Comparison of ENCODE assay signal across 8 mouse cellular contexts in genomic region chr5:45856303-45856821, GRCm38 (mm10). TPM values are rescaled to one million over a fixed set of nuclear protein-coding genes. Genes with fewer than 3 reads are reported as not detected.
DNase-seq lines count a peak whose midpoint lies in the region; ATAC-seq and TF ChIP-seq lines count a peak whose summit lies in the region.

No protein-coding gene starts in this region.

- 1% methylated on average over 36 of the region's 37 CpGs for WGBS in bone marrow, adult 2 months
- WGBS in embryonic facial prominence, embryonic 14.5 days, result 1% methylated on average over 22 of the region's 37 CpGs
- under 1% methylated on average over 36 of the region's 37 CpGs for WGBS in liver, adult 2 months

- peak overlapping the region; percentile 32 for H3K27ac ChIP-seq in bone marrow, adult 2 months (ENCODE audit: control insufficient read depth, insufficient read depth, low read depth, low read length, poor library complexity)
- peak overlapping the region; percentile 99 for H3K27ac ChIP-seq in embryonic facial prominence, embryonic 14.5 days (replicated peaks; ENCODE audit: low read depth, low read length)
- no peak overlapping the region; the same call in 1 of the 2 replicates for H3K27ac ChIP-seq in liver, adult 2 months (replicated peaks; ENCODE audit: insufficient read depth, low read depth, low read length)

- peaks cover 17% of the 10 kb centered on the region for H3K79me3 ChIP-seq in C2C12 (ENCODE audit: low read depth)

- no peak for TF ChIP-seq CTCF in C2C12 (IDR thresholded peaks at IDR 0.05; ENCODE audit: control insufficient read depth, insufficient read depth, insufficient read length)
- no peak for TF ChIP-seq CTCF in bone marrow, adult 2 months (IDR thresholded peaks at IDR 0.05; ENCODE audit: control insufficient read depth, insufficient read depth, low read length)
- TF ChIP-seq CTCF in liver, adult 2 months (IDR thresholded peaks at IDR 0.05; ENCODE audit: low read depth, low read length), result no peak

- no peaks in the 10 kb centered on the region for H3K36me3 ChIP-seq in C2C12 (ENCODE audit: control insufficient read depth, insufficient read depth)
- H3K36me3 ChIP-seq in embryonic facial prominence, embryonic 14.5 days (ENCODE audit: control insufficient read depth, insufficient read depth, low read length), result no peaks in the 10 kb centered on the region
- no peaks in the 10 kb centered on the region for H3K36me3 ChIP-seq in liver, adult 2 months (ENCODE audit: control insufficient read depth, insufficient read depth, low read length)

- DNase-seq in embryonic facial prominence, embryonic 14.5 days (ENCODE audit: low spot score), result peak; percentile 94
- DNase-seq in heart, adult 9 months (ENCODE audit: low spot score in 2 of 2), result peak; percentile 32 to 57
- DNase-seq in kidney, adult 9 months, result peak; percentile 49
- peak; percentile 45 for DNase-seq in liver, adult 2 months (ENCODE audit: extremely low read depth, low read depth, low spot score)
- peak; percentile 37 for DNase-seq in spleen, postnatal 36 days (ENCODE audit: low spot score in 2 of 2)

- peak overlapping the region; percentile 53 for H3K4me3 ChIP-seq in C2C12 (ENCODE audit: insufficient read depth, poor library complexity, severe bottlenecking)
- H3K4me3 ChIP-seq in bone marrow, adult 2 months (replicated peaks; ENCODE audit: control insufficient read depth, low read depth, low read length), result peak overlapping the region; percentile 79
- peak overlapping the region; percentile 94 for H3K4me3 ChIP-seq in embryonic facial prominence, embryonic 14.5 days (ENCODE audit: low read depth, low read length)
- H3K4me3 ChIP-seq in liver, adult 2 months (ENCODE audit: insufficient read depth, low read depth, low read length), result peak overlapping the region; percentile 87

- no peaks in the 10 kb centered on the region for H3K9me3 ChIP-seq in embryonic facial prominence, embryonic 14.5 days (ENCODE audit: control insufficient read depth, low read length)

- TF ChIP-seq POLR2A in bone marrow, adult 2 months (IDR thresholded peaks at IDR 0.05; ENCODE audit: borderline replicate concordance, control insufficient read depth, low read depth, low read length), result no peak
- no peak for TF ChIP-seq POLR2A in liver, adult 2 months (IDR thresholded peaks at IDR 0.05; ENCODE audit: extremely low read depth, insufficient read depth, low read length)

- ATAC-seq in embryonic facial prominence, embryonic 14.5 days (ENCODE audit: low read depth), result peak; percentile 51
- peak; percentile 13 for ATAC-seq in monocyte, adult 5-6 weeks (replicated peaks; ENCODE audit: insufficient number of reproducible peaks, low FRiP score, low TSS enrichment, poor library complexity, severe bottlenecking)

- H3ac ChIP-seq in C2C12 (ENCODE audit: control insufficient read depth, insufficient read length, low read depth), result peak overlapping the region; percentile 85

- peaks cover 22% of the 10 kb centered on the region for H3K79me2 ChIP-seq in C2C12 (ENCODE audit: control insufficient read depth, insufficient read depth)
- no peaks in the 10 kb centered on the region; the same call in 1 of the 2 replicates for H3K79me2 ChIP-seq in liver, adult 2 months (ENCODE audit: control insufficient read depth, insufficient read depth, low read length)

- no peaks in the 10 kb centered on the region; the same call in 1 of the 2 replicates for H3K4me1 ChIP-seq in bone marrow, adult 2 months (ENCODE audit: control insufficient read depth, insufficient read depth, low read length)
- H3K4me1 ChIP-seq in embryonic facial prominence, embryonic 14.5 days (ENCODE audit: control insufficient read depth, insufficient read depth, low read length), result no peaks in the 10 kb centered on the region
- H3K4me1 ChIP-seq in liver, adult 2 months (ENCODE audit: control insufficient read depth, insufficient read depth, low read length), result peaks cover 2% of the 10 kb centered on the region; the same call in 1 of the 2 replicates

- H3K4me2 ChIP-seq in embryonic facial prominence, embryonic 14.5 days (ENCODE audit: low read depth, low read length), result peak overlapping the region; percentile 64

- H3K9ac ChIP-seq in embryonic facial prominence, embryonic 14.5 days (ENCODE audit: low read depth, low read length), result peak overlapping the region; percentile 94
- peak overlapping the region; percentile 54 for H3K9ac ChIP-seq in liver, adult 2 months (ENCODE audit: low read depth, low read length)

- no peaks in the 10 kb centered on the region for H3K27me3 ChIP-seq in C2C12 (ENCODE audit: control insufficient read depth, insufficient read depth, insufficient read length)
- no peaks in the 10 kb centered on the region for H3K27me3 ChIP-seq in embryonic facial prominence, embryonic 14.5 days (replicated peaks; ENCODE audit: control insufficient read depth, insufficient read depth, low read length)
- H3K27me3 ChIP-seq in liver, adult 2 months (ENCODE audit: control insufficient read depth, insufficient read depth, low read length), result no peaks in the 10 kb centered on the region

TF ChIP-seq in C2C12, 6 proteins besides CTCF, POLR2A, EP300 and RAD21:
- no peak for TF ChIP-seq MYOD1 (IDR thresholded peaks at IDR 0.05; ENCODE audit: control insufficient read depth, insufficient read length, low read depth)
- peak; percentile 59 for TF ChIP-seq USF1 (IDR thresholded peaks at IDR 0.05; ENCODE audit: low read depth)

RNA-seq across cellular contexts. Expression of gene Lcorl, which starts 1.1 kb away (rescaled TPM):
- polyA plus RNA-seq in C2C12 (2012; fragmentation: generic; extraction: Trizol), result 1.2 TPM
- polyA plus RNA-seq in bone marrow, adult 2 months (2011; ENCODE audit: insufficient read depth, insufficient read length, low replicate concordance, missing spikeins), result 1.6 and 3.7 TPM in 2 replicates
- 22.0 and 26.1 TPM in 2 replicates for polyA plus RNA-seq in embryonic facial prominence, embryonic 14.5 days (2014; fragmentation: Nextera tagmentation; extraction: Ambion mirVana)
- total RNA-seq in liver, adult 2 months (2014; rRNA removed), result 11.5 TPM in 2 replicates
- polyA plus RNA-seq in liver, adult 2 months (2012; rRNA removed), result 1.7 and 4.3 TPM in 2 replicates
- 31.8 to 36.6 TPM (median 35.7 TPM) in 3 replicates for total RNA-seq in monocyte, adult 5-6 weeks (2017)

Comparison
In these comparisons a context has a peak if more than half of its experiments do, and no peak if none do; other contexts are left out.
1. DNase-seq: peak in every context shown above with its lines; median percentile 94 in embryonic facial prominence, embryonic 14.5 days; 49 in kidney, adult 9 months; 45 in liver, adult 2 months; 44 in heart, adult 9 months; 37 in spleen, postnatal 36 days.